Mouse (Mus musculus) embryonic facial prominence, embryonic 11.5 days (tissue): Measurements from ENCODE around the gene Sytl3. TPM values are rescaled to one million over a fixed set of nuclear protein-coding genes. Genes with fewer than 3 reads are reported as not detected.

Source experiments
- ATAC-seq: fragments of 200-750 bp; cut with Nextera tagmentation; replicated peaks from 2 replicates; pipeline ENCODE4 v1.8.0; 2017; ENCODE audit warnings: low read depth; ENCODE audit not compliant: insufficient number of reproducible peaks, low FRiP score, low TSS enrichment
- DNase-seq: peaks from one replicate; pipeline ENCODE4 v3.0.0-alpha.2; 2015; ENCODE audit warnings: low spot score
- H3K27ac ChIP-seq: fragments of 300-500 bp; sonication (generic); replicated peaks from 2 replicates; pipeline ENCODE4 v1.5.1; 2014; ENCODE audit warnings: mild to moderate bottlenecking, low read depth, low read length, control low read depth
- H3K27me3 ChIP-seq: fragments of 300-500 bp; sonication (generic); 2 replicates; pipeline ENCODE4 v1.6.1; 2014; ENCODE audit warnings: mild to moderate bottlenecking, low read length, moderate library complexity, mixed read lengths; ENCODE audit not compliant: control insufficient read depth, insufficient read depth
- H3K36me3 ChIP-seq: fragments of 300-500 bp; sonication (generic); replicated peaks from 2 replicates; pipeline ENCODE4 v1.6.1; 2014; ENCODE audit warnings: low read depth, mild to moderate bottlenecking, low read length, moderate library complexity, mixed read lengths; ENCODE audit not compliant: control insufficient read depth, insufficient read depth
- H3K4me1 ChIP-seq: fragments of 300-500 bp; sonication (generic); 2 replicates; pipeline ENCODE4 v1.6.1; 2014; ENCODE audit warnings: low read length, mixed read lengths; ENCODE audit not compliant: control insufficient read depth, insufficient read depth
- H3K4me2 ChIP-seq: fragments of 300-500 bp; sonication (generic); 2 replicates; pipeline ENCODE4 v1.6.1; 2014; ENCODE audit warnings: low read depth, mild to moderate bottlenecking, control low read depth, low read length, moderate library complexity
- H3K4me3 ChIP-seq: fragments of 300-500 bp; sonication (generic); 2 replicates; pipeline ENCODE4 v1.5.1; 2014; ENCODE audit warnings: low read depth, low read length, control low read depth
- H3K9ac ChIP-seq: fragments of 300-500 bp; sonication (generic); replicated peaks from 2 replicates; pipeline ENCODE4 v1.6.1; 2014; ENCODE audit warnings: mild to moderate bottlenecking, control low read depth, low read length
- H3K9me3 ChIP-seq: fragments of 300-500 bp; sonication (generic); replicated peaks from 2 replicates; pipeline ENCODE4 v1.6.1; 2016; ENCODE audit warnings: mild to moderate bottlenecking, low read length, inconsistent platforms, mixed read lengths; ENCODE audit not compliant: control insufficient read depth
- WGBS: fragments of 180-500 bp; shearing (Covaris S2); extraction: QIAGEN DNeasy Blood & Tissue Kit; methylation state at CpG from one replicate; pipeline ENCODE4 v1.1.7; 2014; 5-methylcytosine and 5-hydroxymethylcytosine counted together
- polyA plus RNA-seq: library from polyadenylated mRNA; unstranded; fragments of >200 nt; fragmentation: Nextera tagmentation; extraction: Ambion mirVana; gene quantifications from 2 replicates; pipeline ENCODE4 v1.2.1, GENCODE M21; 2014

The Sytl3 gene
- polyA plus RNA-seq, 1 experiment from 2014 or later, result not detected

GRCm38 (mm10) chr17:6742083-6743038 lies 83.5 kb downstream of the Sytl3 start:
- Histone ChIP-seq H3K9ac (no peak overlapping the region), H3K36me3 (no peaks in the 10 kb centered on the region; the same call in 1 of the 2 replicates), H3K4me2 (no peak overlapping the region), H3K4me3 (no peak overlapping the region), H3K27ac (no peak overlapping the region), H3K4me1 (no peaks in the 10 kb centered on the region; the same call in 1 of the 2 replicates), H3K9me3 (no peaks in the 10 kb centered on the region), H3K27me3 (no peaks in the 10 kb centered on the region)
- no peak for ATAC-seq
- WGBS, result 73% methylated on average over 33 of the region's 33 CpGs
- DNase-seq, result no peak

GRCm38 (mm10) chr17:6743039-6743575 lies 84.2 kb downstream of the Sytl3 start:
- no peak for DNase-seq
- ATAC-seq, result no peak
- Histone ChIP-seq H3K4me2 (no peak overlapping the region), H3K9ac (no peak overlapping the region), H3K27ac (no peak overlapping the region), H3K4me3 (no peak overlapping the region), H3K27me3 (no peaks in the 10 kb centered on the region), H3K36me3 (no peaks in the 10 kb centered on the region; the same call in 1 of the 2 replicates), H3K4me1 (peaks cover 2% of the 10 kb centered on the region; the same call in 1 of the 2 replicates), H3K9me3 (no peaks in the 10 kb centered on the region)
- 84% methylated on average over 11 of the region's 11 CpGs for WGBS

- Histone ChIP-seq H3K27ac (no peak overlapping the region), H3K9ac (no peak overlapping the region), H3K4me2 (no peak overlapping the region), H3K36me3 (no peaks in the 10 kb centered on the region; the same call in 1 of the 2 replicates), H3K27me3 (no peaks in the 10 kb centered on the region), H3K4me1 (peaks cover 2% of the 10 kb centered on the region; the same call in 1 of the 2 replicates), H3K9me3 (no peaks in the 10 kb centered on the region), H3K4me3 (no peak overlapping the region)
- WGBS, result 68% methylated on average over 11 of the region's 11 CpGs
- no peak for ATAC-seq
- DNase-seq, result no peak
Measured at GRCm38 (mm10) chr17:6743787-6744239, 84.9 kb downstream of the Sytl3 start.

GRCm38 (mm10) chr17:6744366-6744765 lies 85.5 kb downstream of the Sytl3 start:
- ATAC-seq, result no peak

DNA sequence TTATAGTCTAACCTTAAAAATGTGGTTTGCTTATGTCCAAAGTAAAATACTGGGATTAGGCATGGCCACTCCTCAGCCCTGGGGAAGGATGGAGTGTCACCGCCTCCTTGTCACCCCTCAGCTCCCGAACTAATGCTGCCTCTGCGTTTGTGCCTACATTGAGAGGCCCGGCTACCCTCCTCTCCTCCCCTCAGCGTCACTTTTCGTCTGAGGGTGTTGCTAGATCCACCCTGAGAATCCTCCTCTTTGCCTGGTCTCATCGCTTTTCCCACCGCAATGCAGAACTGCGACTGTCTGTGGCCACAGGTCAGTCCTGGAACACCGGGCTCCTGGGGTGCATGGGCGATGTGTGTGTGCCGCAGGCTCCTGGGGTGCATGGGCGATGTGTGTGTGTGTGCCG lies 86.0 kb downstream of the Sytl3 start:
- Histone ChIP-seq H3K4me3 (no peak overlapping the region), H3K27ac (no peak overlapping the region), H3K4me2 (no peak overlapping the region), H3K9me3 (no peaks in the 10 kb centered on the region), H3K27me3 (no peaks in the 10 kb centered on the region), H3K9ac (no peak overlapping the region), H3K36me3 (no peaks in the 10 kb centered on the region), H3K4me1 (peaks cover 2% of the 10 kb centered on the region; the same call in 1 of the 2 replicates)
- no peak for ATAC-seq
- 86% methylated on average over 14 of the region's 14 CpGs for WGBS
- DNase-seq, result no peak

More at GRCm38 (mm10) chr17:6744366-6744765, 85.5 kb downstream of the Sytl3 start:
- Histone ChIP-seq H3K9me3 (no peaks in the 10 kb centered on the region), H3K4me2 (no peak overlapping the region), H3K27me3 (no peaks in the 10 kb centered on the region), H3K27ac (no peak overlapping the region), H3K36me3 (no peaks in the 10 kb centered on the region; the same call in 1 of the 2 replicates), H3K4me3 (no peak overlapping the region), H3K4me1 (peaks cover 2% of the 10 kb centered on the region; the same call in 1 of the 2 replicates), H3K9ac (no peak overlapping the region)
- peak; percentile 22 for DNase-seq
- 44% methylated on average over 9 of the region's 9 CpGs for WGBS

DNA sequence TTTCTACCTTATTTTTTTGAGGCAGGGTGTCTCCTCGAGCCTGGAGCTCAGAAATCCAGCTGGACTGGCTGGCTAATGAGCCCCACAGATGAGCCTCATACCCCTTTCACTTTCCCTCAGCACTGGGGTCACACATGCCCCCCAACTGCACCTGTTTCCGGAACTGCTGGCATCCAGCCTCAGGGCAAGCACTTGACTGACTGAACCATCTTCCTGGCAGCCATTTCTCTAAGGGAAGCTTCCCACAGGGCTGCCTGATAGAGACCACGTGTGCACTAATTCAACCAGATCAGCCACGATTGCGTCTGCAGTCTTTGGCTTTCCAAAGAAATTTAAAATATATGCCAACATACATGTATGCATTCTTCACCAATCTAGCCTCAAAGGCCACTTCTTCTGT lies 86.6 kb downstream of the Sytl3 start:
- WGBS, result 72% methylated on average over 5 of the region's 5 CpGs
- H3K9me3 ChIP-seq, result no peaks in the 10 kb centered on the region
- H3K27me3 ChIP-seq, result no peaks in the 10 kb centered on the region
- no peak overlapping the region for H3K4me2 ChIP-seq
- no peak for ATAC-seq
- H3K9ac ChIP-seq, result no peak overlapping the region
- no peak for DNase-seq
- no peak overlapping the region for H3K4me3 ChIP-seq
- no peaks in the 10 kb centered on the region for H3K36me3 ChIP-seq
- no peak overlapping the region for H3K27ac ChIP-seq
- peaks cover 2% of the 10 kb centered on the region; the same call in 1 of the 2 replicates for H3K4me1 ChIP-seq

DNA sequence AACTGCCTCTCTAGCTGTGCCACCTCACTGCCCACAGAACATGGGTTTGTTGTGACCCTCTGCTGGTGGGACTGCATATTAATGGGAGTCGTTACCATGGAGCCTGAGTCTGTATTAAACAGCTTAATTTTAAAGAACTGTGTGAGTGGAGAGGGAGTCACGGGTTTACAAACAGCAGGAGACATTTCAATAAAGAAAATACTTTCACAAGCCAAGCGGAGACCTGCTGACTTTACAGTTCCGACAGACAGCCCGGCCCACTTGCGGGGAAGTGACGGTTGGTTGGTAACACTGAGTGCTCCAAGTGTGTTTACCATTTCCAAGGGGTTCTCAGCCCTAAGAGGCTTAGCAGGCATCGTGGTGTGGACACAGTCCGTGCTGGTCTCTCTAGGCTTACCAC lies 87.1 kb downstream of the Sytl3 start:
- Histone ChIP-seq H3K4me2 (no peak overlapping the region), H3K36me3 (no peaks in the 10 kb centered on the region), H3K27ac (no peak overlapping the region), H3K4me3 (no peak overlapping the region), H3K9me3 (no peaks in the 10 kb centered on the region), H3K4me1 (peaks cover 2% of the 10 kb centered on the region; the same call in 1 of the 2 replicates), H3K27me3 (no peaks in the 10 kb centered on the region), H3K9ac (no peak overlapping the region)
- 69% methylated on average over 9 of the region's 9 CpGs for WGBS
- DNase-seq (no peak), ATAC-seq (no peak)
